Mouse (Mus musculus) urinary bladder, postnatal 10 days (tissue): ENCODE data around the gene E2f1.

Source experiments
- DNase-seq: peaks from one replicate; pipeline ENCODE4 v3.0.0; 2022; ENCODE audit warnings: low spot score

E2f1 gene

GRCm38 (mm10) chr2:154551927-154552326 is 17.8 kb downstream of the E2f1 start:
- no peak for DNase-seq

DNA sequence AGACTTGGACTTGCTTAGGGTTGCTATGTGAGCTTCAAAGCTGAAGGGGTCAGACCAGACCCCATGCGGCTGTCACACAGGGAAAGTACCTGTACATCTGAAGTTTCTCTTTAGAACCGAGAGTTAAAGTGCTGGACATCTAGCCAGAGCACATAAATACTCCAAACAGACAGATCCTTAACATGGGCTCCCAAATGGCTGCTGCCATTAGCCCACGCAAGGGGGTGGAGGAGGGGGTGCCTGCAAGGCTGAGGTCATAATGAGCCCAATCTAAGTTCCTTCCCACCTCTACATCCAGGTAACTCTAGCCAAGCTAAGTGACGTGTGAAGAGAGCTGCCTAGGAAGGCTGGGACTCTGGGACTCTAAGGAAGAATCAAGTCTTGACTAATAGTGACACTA is 18.2 kb downstream of the E2f1 start, which contains the start of gene Actl10:
Gene Actl10 (plus strand): TSS at position 301 of the 400 bp plus-strand sequence.
- DNase-seq = no peak

DNA sequence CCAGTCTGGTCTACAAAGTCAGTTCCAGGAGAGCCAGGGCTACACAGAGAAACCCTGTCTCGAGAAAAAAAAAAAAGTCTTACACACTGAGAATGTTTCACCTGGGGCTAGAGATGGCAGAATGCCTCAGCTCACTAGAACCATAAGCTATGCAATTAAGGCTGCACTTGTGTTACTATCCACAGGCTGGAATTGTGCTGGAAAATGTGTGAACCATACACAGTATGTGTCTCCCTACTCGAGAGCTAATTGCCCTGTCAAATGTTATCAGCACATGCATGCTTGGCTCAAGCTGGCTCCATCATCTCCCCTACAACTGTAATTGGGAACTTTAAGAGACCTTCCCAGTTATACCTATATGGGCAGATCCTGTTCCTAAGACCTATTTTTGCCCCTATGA is 18.8 kb downstream of the E2f1 start:
- DNase-seq = no peak

GRCm38 (mm10) chr2:154549886-154550189 is 19.9 kb downstream of the E2f1 start:
- no peak for DNase-seq

DNA sequence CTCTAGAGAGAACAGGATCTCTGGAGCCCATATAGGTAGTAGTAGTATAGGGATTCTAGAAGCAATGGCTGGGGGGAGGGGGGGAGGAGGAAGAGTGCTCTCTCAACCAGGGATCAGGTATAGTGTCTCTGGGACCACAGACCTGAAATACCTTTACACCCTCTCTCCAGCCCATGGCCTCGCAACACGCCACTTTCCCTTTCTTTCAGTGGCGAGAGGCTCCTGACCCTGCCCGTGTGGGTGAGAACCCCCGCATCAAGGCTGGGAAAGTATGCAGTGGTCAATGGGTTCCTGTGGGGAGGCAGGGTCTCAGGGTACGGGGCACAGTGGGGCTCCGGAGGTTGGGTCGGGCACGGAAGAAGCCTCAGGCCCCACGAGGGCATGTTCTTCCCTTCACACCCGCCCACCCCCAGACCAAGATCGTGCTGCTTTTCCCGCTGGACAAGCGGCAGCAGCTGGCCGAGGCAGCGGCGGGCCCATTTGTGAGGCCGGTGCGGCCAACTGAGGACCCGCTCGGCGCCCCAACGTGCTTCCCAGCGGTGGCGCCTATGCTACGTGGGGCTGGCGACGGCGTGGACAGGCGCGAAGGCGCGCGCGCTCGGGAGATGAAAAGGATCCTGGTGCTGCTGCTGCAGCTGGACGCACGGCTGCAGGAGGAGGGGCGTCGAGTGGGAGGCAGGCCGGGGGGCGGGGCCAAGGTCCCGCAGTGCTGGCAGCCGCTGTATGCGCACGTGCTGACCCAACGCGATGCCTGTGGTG is 20.4 kb downstream of the E2f1 start:
- no peak for DNase-seq

DNA sequence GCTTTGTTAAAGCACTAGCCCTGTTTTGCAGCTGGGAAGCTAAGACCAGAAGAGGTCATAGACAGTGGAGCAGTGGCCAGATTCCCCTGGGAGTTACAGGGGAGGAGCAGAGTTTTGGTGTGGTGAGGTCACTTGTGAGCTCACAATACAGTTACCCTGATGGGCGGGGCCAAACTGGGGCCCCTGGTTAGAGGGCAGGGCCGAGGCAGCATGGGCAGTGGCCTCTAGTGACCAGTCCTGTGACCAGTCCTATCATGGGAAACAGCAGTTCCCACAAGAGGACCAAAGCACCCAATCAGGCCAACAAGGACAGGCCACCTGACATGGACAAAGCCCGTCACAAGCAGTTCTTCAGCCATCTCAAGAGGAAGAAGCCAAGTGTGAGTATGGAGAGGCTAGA is 21.0 kb downstream of the E2f1 start:
- DNase-seq = no peak

GRCm38 (mm10) chr2:154546711-154547110 is 23.0 kb downstream of the E2f1 start, which contains the start of gene 1700003F12Rik:
Gene 1700003F12Rik (plus strand): TSS chr2:154547085.
- no peak for DNase-seq

GRCm38 (mm10) chr2:154543567-154544347 is 25.9 kb downstream of the E2f1 start:
- DNase-seq = no peak

DNA sequence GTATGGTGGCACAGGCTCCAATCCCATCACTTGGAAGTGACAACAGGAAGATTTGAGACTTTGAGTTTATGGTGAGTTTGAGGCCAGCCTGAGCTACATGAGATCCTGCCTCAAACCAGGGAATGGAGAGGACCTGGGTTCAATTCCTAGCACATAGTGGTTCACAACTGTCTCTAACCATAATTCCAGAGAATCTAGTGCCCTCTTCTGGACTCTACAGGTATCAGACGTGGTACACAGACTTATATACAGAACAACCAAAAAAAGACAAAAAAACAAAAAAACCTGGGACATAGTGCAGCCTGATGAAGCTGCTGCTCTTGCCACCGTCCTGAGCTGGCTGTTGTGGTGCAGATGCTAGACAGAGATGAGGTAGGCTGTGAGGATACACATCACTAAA is 28.1 kb downstream of the E2f1 start:
- no peak for DNase-seq

- no peak for DNase-seq
Measured at GRCm38 (mm10) chr2:154539720-154540119, 30.0 kb downstream of the E2f1 start.

GRCm38 (mm10) chr2:154538710-154539109 is 31.0 kb downstream of the E2f1 start:
- no peak for DNase-seq

- no peak for DNase-seq
Measured at GRCm38 (mm10) chr2:154538310-154538709, 31.4 kb downstream of the E2f1 start.

DNA sequence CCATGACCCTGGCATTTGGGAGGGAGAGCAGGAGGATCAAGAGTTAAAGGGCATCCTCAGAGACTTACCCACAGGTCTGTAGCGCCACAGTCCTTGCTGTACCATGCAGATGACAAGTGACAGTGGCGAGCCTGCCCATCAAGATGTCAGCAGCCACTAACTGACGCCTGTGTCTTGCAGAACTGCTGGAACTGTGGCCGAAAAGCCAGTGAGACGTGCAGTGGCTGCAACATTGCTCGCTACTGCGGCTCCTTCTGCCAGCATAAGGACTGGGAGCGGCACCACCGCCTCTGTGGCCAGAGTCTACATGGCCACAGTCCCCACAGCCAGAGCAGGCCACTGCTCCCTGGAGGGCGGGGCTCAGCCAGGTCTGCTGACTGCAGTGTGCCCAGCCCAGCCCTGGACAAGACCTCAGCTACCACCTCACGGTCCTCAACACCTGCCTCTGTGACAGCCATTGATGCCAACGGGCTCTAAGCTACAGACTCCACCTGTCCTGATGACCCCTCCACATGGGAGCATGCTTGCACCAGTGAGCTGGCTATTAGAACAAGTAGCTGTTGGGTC is 34.9 kb downstream of the E2f1 start:
- DNase-seq = no peak

DNA sequence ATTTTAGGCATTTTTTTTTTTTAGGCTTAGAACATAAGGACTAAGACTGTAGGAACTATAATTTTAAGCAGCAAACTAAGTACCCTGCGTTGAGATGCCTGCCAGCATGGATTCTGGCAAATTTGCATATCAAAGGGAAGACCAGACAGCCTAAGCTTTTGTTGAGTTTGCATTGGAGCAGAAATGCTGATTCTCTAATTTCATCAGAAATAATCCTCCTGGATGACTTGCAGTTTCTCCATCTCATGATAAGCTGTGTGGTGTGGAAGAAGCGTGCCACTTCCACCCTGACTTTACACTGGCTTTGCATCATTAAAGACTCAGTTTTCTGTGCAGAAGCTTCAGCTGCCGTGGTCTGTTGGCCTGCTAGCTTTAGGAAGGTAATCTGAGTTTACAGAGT is 36.8 kb downstream of the E2f1 start:
- DNase-seq = no peak

DNA sequence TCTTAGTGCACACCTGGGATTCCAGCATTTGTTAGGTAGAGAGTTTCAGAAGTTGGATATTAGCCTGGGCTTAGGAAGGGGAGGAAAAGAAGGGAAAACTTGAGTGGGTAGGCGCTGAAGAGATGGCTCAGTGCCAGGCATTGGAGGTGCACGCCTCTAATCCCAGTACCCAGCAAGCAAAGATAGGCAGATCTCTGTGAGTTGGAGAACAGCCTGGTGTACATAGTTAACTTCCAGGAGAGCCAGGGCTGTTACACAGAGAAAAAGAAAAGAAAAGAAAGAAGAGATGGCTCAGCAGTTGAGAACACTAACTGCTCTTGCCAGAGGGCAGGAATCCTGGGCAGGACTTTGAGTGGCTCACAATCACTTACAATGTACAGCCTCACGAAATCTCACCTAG is 43.2 kb downstream of the E2f1 start:
- DNase-seq = no peak

DNA sequence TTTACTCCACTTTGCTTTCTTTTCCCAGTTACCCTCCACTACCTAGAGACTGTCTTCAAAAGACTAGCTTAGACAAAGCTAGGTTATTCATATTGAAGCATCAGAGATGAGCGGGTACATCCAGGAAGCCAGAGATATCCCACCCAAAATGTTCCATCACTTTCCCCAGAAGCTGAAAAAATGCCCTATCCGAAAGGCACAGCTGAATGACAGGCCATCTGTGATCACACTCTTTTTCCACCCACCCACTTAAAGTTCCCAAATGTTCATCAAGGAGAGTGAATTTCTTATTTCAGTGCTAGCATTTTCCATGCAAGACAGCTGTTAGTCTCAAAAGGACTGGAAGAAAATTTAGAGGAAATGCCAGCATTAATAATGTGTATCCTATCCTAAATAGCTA is 44.4 kb downstream of the E2f1 start:
- DNase-seq = no peak

- DNase-seq = no peak
Measured at GRCm38 (mm10) chr2:154522334-154522733, 47.4 kb downstream of the E2f1 start.

DNA sequence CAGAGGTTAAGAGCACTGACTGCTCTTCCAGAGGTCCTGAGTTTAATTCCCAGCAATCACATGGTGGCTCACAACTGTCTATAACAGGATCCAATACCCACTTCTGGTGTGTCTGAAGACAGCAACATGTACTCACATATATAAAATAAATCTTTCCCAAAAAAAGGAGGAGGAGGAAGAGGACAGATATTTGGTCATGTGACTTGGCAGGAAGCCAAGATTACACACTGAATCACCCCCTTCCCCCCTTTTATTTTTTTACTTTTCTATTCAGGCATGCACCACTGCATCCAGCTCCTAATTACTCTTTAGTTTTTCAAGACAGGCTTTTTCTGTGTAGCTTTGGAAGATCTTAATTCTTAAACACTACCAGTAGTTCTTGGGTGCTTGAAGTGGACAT is 48.2 kb downstream of the E2f1 start:
- no peak for DNase-seq

- DNase-seq = no peak
Measured at GRCm38 (mm10) chr2:154517424-154517823, 52.3 kb downstream of the E2f1 start.

GRCm38 (mm10) chr2:154516944-154517343 is 52.7 kb downstream of the E2f1 start:
- DNase-seq = no peak

DNA sequence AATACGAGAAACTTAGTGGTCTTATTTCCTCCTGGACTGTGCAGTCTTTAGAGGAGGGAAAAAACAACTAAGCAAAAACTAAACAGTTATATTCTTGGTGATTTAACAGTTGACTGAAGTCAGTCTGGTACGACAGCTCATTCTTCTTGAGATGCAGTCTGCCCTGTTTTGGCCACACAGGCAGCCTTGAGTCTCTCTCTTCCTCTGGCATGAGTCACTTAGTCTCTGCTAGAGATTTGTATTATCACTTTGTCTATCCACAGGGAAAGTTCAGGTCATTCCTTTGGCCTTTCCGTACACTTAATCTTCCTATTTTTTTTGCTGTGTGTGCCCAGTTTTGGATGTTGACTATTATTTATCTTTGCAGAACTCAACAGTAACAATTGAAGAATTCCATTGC is 59.6 kb downstream of the E2f1 start:
- no peak for DNase-seq
